In the genomic region with DNA sequence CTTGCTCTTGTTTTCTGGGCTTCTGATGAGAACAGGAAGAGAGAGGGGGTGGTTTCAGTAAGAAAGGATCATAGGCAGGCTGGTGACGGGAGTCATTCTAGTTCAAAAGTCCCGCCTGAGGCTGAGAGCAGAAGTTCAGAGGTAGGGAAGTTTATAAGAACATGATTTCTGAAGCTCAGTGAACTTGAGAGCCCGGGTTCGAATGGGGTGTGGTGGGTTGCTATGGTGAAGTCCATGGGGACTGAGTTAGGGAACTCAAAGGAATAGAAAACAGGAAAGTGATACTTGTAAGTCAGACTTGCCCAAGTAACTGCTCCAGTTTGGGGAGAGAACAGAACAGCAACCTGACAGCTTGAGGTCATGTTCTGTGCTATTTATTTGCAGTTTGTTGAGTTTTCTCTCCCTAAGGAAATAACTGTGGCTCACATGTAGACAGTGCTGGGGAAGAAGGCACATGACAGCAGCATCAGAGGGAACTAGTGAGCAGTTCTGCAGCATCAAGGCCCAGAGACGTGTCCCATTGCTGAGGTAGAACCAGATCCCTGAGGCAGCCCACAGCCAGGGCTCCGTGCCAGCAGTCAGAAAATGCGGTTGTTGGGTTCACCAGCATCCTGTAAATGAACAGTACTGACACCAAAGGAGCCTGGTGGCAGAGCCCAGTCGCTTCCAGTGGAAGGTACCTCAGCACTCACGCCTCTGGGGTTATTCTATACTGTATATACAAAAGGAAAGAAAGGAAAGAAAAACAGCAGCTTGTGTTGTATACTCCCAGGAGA, we compare ENCODE assay signal across 8 mouse cellular contexts. TPM values are rescaled to one million over a fixed set of nuclear protein-coding genes. Genes with fewer than 3 reads are reported as not detected.
DNase-seq lines count a peak whose midpoint lies in the region; ATAC-seq lines count a peak whose summit lies in the region.

No protein-coding gene starts in this region.

- ATAC-seq in granulocyte monocyte progenitor cell, adult 5-6 weeks (replicated peaks; ENCODE audit: poor library complexity, severe bottlenecking): peak; percentile 47

- intact Hi-C loops in gastrocnemius, postnatal 36 days (cut with DNase I): no loop called here

- DNase-seq in gastrocnemius, adult 18-20 months (ENCODE audit: low spot score): peak; percentile 56
- DNase-seq in gastrocnemius, postnatal 36 days: no peak
- DNase-seq in right cerebral cortex, postnatal 4 days: peak; percentile 49
- no peak for DNase-seq in right cerebral cortex, adult 2 months (ENCODE audit: low spot score in 2 of 2)
- DNase-seq in lung, postnatal 36 days: peak; percentile 48
- DNase-seq in urinary bladder, postnatal 25 days (ENCODE audit: low spot score): no peak
- no peak for DNase-seq in ovary, postnatal 36 days (ENCODE audit: low spot score)

RNA-seq across cellular contexts. Expression of a gene that starts 52.4 kb away (rescaled TPM):
- total RNA-seq in gastrocnemius, adult 18-20 months (2021): 1 to 10 TPM; 6.0 to 9.2 TPM
- 1 to 10 TPM; 6.7 to 8.0 TPM for total RNA-seq in gastrocnemius, postnatal 36 days (2021)
- total RNA-seq in granulocyte monocyte progenitor cell, adult 5-6 weeks (2014; fragmentation: Nextera tagmentation): 5.3 and 8.8 TPM in 2 replicates
- total RNA-seq in granulocyte monocyte progenitor cell, adult 5-6 weeks (2017): 5.6 and 6.6 TPM in 2 replicates

Comparison
In these comparisons a context has a peak if more than half of its experiments do, and no peak if none do; other contexts are left out.
1. DNase-seq: peak in gastrocnemius, adult 18-20 months (single experiment), right cerebral cortex, postnatal 4 days (single experiment) and lung, postnatal 36 days (single experiment); none in gastrocnemius, postnatal 36 days (0 of 2), right cerebral cortex, adult 2 months (0 of 2), urinary bladder, postnatal 25 days (single experiment) and ovary, postnatal 36 days (single experiment).